Mouse (Mus musculus): ENCODE results near the gene Glo1.

DNA sequence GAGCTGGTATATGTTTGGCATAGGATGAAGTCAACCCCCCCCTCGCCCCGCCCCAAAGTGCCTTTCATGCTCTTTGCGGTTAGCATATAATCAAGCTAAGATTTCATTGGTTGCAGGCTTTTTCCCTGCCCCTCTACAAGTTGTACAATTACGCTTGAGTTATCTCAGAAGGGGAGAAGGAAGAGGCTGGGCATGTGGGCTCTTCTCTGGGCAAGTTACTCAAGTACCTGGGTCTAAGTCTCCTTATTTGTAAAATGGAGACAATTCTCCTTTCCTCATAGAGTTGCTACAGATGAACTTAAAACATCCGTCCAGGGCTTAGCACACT lies 16.7 kb downstream of the Glo1 start:
- TF ChIP-seq POLR2A (IDR thresholded peaks at IDR 0.05; ENCODE audit: low read depth, low read length) (no peak), CTCF (IDR thresholded peaks at IDR 0.05; ENCODE audit: borderline replicate concordance, insufficient read depth, low read length) (no peak)

Measured in embryonic fibroblast, embryonic 13.5 days (primary cell).